Mouse (Mus musculus) ES-Bruce4 (cell line): ENCODE data around the gene Tcf7l2.

Source experiments
- CTCF ChIP-seq: IDR thresholded peaks from one replicate; pipeline ENCODE4 v1.8.1; 2011; ENCODE audit warnings: low read depth, low read length
- EP300 ChIP-seq: IDR thresholded peaks from 2 replicates; pipeline ENCODE4 v1.6.1; 2011; ENCODE audit warnings: low read depth, low read length; ENCODE audit not compliant: insufficient read depth
- POLR2A ChIP-seq: IDR thresholded peaks from one replicate; pipeline ENCODE4 v1.8.1; 2011; ENCODE audit warnings: low read length; ENCODE audit not compliant: insufficient read depth

GRCm38 (mm10) chr19:55787420-55787819 is 45.8 kb downstream of the Tcf7l2 start:
- no peak for TF ChIP-seq CTCF
- TF ChIP-seq POLR2A: no peak
- no peak for TF ChIP-seq EP300
